Mouse (Mus musculus) cerebellum, adult 11-12 months (tissue): ENCODE data around the gene Fkbp15.

Experiments used
- DNase-seq: peaks from one replicate; pipeline ENCODE4 v3.0.0; 2022

The Fkbp15 gene

DNA sequence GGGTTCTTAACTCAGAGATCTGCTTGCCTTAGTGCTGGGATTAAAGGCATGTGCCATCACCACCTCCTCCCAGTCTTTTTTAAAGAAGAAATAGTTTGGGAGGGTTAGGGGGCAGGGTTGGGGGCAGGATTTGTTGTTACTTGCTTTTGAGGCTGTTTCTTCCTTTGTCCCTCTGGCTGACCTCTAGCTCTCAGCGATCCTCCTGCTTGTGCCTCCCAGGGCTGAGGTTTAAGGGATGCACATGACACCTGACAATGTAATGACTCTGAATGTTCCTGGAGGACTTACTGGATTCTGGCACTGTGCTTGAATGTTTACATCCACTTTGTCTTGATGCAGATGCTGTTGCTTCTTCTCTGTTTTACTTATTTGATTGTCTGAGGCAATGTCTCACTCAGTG lies 12.1 kb upstream of the Fkbp15 start:
- no peak for DNase-seq

DNA sequence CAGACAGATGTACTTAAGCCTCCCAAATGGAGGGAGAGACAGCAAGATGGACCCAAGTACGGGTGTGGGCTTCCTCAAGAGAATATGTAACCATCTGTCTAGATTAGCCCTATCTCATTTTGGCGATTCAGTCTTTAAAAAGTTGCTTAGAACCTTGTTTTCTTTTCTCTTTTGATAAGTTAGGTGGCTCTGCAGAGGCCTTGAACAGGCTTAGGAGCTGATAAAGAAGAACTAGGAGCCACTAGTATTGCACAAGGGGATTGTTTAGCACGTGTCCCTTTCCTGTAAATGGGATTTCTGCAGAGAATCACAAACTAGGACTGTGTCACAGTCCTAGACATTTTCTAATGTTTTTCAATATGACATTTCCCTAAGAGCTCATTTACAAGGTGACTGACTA lies 8.7 kb upstream of the Fkbp15 start:
- DNase-seq: no peak

DNA sequence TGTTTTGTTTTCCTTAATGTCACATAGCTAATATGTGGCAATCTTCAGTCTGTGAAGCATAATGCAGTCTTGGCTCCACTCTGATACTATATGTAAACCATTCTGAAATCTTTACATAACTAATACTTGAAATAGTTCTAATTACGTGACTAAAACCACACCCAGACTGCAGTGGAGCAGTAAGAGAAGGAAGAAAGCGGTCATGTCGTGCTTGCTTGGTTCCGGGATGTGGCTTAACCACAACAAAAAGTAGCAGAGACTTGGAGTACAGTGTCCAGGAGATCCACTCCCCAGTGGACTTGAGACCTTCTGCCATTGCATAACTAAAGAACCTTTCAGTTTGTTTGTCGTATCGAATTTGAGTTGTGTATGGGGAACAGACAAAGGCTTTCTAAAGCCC lies 7.2 kb upstream of the Fkbp15 start:
- DNase-seq: no peak

DNA sequence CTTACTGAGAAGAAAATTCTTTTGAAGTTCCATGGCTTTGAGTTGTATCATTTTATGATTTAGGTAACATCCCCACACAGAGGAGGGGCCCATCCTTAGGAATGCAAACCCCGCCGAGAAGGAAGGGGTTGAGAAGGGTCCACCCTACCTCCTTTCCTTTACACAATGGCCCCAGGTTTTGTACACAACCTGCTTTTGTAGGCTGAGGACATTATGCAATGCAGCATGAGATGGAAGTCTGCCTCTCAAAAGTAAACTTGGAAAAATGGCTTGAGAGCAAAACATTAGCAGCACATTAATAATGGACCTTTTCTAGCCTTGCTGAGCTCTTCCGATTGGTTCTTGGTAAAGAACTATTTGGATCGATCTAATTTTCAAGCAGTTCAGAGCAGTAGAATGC lies 5.9 kb upstream of the Fkbp15 start:
- no peak for DNase-seq

DNA sequence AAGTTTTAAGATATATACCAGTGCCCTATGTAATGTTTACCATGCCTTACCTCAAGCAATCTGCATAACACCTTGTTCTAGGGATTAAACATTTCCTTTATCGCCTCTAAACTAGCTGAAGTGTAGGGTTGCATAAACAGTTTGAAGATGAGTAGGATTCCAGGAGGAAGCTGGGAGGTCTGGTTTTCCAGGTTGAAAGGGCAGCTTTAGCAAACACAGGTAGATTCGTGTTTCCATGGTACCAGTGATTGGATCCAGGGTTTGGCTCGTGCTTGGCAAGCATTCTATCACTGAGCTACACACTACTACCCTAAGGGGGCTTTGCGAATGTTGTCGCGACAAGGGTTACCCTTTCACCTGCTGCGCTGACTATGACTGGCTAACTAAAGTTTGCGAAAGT lies 4.0 kb upstream of the Fkbp15 start:
- no peak for DNase-seq

DNA sequence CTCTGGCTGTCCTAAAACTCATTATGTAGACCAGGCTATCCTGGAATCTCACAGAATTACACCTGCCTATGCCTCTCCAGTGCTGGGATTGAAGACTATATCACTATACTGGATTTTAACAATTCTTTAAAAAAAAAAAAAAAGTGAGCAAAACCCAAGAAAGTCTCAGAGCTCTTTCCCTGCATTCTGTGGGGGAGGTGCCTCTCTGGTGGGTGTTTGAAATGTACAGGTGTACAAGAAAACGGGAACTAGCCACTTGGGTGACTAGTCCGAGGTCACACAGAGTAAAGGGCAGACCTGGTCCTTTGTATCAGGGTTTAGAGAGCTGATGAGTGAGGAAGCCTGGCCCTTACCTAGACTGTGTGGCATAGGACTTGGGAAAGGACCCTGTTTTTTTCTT lies 2.1 kb upstream of the Fkbp15 start:
- DNase-seq: no peak

DNA sequence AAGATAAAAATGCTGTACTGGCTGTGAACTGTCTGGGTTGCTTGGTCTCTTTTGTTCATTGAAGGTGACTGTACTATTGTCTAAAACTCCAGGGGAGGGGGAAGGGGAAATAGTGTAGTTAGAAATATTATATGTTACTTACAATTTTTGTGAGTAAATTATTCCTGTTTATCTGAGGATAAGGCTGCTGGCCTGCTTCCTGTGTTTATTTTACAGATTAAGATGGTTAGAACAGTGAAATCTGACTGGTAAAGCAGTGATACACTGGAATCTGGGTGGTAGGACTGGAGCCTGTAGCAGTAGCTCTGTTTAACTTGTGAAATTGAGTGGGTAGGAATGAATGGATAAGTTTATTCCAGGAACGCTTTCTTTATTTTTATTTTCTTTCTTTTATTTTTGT lies 1.6 kb upstream of the Fkbp15 start:
- no peak for DNase-seq

DNA sequence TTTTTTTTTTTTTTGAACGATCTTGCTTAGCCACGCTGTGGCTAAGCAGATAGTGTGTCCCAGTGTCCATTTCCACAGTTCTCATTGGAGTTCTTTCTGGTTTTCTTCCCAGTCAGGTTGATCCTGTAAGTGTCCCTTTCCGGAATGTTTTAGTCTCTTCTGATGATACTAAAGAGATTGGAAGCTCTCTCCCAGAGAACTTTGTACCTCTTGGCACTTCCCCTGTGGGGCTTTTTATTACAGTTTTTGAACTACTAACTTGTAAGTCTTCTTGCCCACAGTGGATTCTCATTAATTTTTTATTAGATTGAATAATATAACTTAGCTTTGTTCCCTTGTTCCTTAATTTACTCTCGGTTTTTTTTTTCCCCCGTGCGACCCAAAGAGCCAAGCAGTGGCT lies 1.2 kb upstream of the Fkbp15 start:
- no peak for DNase-seq

DNA sequence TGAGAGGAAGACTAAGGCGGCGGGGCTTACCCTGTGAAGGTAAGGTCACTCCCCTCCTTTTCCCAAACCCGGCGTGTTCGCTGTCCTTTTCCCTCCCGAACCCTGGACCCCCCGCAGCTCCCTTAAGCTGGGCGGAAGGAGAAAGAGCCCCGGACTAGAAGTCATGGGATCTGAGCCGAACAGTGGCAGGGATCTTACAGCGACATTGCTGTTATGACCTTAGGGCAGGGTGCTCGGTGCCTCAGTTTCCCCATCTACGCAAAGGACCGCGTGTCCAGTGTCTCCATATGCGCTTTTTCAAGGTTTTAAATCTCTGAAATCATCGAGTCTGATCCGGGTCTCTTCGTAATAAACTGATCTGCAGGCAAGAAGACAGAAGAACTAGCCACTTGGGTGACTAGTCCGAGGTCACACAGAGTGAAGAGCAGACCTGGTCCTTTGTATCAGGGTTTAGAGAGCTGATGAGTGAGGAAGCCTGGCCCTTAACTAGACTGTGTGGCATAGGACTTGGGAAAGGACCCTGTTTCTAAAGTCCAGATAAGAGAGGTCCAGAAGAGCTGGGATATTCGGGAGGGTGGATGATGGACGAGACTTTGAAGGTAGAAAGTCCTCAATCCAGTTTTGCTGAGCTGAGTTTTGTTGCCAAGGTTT lies 582 bp upstream of the Fkbp15 start:
- no peak for DNase-seq

DNA sequence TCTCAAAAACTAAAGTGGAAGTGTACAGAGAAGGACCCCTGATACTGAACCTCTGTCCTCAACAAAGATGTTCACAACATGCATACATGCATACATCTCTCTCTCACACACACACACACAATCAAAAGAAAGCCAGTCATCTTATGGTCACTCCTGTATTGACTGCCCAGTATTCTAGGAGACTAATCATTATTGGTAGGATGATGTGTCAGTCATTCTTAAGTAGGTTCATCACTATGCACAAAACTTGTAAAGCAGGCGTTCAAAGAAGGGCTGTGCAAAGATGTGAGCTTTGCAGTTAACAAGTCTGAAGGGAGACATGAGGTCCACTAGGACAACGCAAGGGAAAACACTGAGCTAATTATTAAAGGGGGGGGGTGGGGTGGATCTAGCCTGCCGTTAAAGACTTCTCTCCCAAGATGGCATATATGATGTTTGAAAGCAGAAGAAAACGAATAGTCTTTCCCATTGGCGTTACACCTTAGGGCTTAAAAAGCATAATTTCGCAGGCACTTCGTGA lies 1.0 kb downstream of the Fkbp15 start:
- no peak for DNase-seq

DNA sequence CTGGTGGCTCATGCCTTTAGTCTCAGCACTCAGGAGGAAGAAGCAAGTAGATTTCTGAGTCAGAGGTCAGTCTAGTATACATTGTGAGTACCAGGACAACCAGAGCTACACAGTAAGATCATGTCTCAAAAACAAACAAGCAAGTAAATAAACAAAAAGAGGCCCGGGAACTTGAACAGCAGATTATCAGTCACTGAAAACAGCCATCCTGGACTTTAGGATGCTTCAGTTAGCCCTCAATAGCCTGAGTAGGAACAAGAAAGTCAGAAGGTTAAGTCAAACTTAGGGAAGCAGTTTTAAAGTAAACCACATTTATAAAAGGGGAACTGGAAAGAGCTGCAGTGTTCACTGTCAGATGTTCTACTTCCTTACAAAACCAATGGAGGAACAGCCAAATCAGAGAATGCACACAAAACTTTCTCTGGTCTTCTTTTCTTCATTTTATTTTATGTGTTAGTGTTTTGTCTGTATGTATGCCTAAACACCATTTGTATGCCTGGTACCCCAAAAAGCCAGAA lies 2.7 kb downstream of the Fkbp15 start:
- DNase-seq: no peak

DNA sequence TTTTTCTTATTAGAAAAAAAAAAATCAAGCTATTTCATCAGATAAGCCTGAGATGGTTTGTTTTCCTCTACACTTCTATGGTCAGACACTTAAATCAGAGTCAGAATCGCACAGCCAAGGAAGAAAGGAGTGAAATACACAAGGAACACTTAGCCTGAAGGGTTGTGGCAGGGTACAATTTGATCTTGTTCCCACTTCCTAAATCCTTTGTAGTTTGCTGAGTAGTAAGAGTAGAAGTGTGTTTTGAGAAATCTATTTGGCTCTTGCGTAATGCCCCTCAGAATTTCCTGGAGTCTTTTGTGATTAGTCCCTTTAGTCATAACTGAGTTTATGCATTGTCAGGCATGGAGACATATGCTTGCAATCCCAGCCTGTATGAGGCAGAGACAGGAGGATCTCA lies 11.0 kb downstream of the Fkbp15 start:
- DNase-seq: no peak

DNA sequence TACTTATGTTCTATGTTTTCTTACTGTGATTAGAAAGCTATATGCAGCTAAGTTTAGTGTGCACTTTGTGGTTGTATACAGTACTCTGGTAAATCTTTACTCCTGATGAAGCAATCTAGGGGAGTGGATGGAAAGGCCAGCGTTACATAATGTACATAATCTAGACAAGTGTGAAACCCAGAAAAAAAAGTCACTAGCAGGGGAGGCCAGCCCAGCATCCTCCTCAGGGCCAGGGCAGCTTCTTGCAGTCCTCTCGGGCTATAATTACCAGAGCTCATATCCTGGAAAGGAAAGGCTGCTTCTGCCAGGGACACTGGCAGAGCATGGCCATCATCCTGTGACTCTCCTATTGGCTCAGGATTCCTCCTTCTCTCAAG lies 12.0 kb downstream of the Fkbp15 start:
- DNase-seq: no peak

DNA sequence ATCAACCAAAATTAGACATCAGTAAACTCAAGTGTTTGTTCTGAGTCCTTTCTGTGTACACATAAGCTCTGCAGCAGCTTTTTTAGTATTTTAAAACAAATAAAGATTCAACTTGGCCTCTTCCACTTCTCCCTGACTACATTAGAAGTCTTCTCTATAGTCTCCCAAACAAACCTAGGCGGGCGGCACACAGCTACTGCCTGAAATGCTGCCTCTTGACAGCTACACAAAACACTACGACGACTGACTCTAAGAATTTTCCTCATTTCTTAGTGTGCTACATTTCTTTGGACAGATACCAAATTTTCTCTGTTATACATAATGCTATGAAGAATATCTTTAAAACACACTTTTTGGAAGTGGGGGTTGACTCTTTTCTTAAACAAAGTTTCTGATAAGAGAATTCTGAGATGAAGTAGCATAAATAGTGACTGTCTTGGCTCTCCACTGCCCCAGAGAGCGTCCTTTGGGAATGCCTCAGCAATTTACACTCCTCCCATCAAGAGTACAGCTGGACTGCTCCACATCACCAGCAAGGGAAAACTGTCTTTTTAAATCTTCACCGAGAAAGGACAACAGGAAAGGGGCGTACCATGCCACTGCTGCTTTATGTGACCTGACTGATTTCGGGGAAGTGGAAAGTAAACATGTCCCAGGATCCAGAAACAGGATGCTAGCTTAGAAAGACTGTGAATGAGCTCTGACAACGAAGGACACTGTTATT lies 12.6 kb downstream of the Fkbp15 start:
- DNase-seq: no peak

DNA sequence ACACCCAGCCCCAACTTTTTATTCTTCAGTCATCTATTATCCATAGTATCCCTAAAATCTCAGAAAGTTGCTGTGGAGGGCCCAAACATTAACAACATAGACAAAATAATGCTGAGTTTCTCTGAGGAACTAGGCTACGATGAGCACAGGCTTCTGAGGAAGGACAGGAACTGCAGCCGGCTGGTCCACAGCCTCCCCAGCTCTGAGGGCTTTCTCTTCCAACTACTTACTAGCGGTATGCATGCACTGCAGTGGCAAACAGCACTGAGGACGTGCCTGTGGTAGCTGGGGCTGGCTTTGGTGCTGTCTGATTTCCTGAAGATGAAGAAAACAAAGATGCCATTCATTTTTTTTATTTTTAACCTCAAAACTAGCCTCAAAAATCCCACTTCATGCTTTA lies 14.5 kb downstream of the Fkbp15 start:
- DNase-seq: no peak

DNA sequence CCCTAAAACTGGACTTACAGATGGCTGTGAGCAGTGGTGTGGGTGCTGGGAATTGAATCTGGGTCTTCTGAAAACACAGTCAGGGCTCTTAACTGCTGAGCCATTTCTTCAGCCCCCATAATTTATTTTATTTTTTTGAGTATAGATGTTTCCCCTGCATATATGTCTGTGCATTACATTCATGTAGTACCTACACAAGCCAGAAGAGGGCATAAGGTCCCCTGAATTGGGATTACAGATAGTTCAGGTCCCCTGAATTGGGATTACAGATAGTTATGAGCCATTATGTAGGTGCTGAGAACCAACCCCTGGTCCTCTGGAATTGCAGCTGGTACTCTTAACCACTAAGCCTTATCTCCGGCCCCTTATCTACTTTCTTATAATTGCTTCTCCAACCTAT lies 16.3 kb downstream of the Fkbp15 start:
- no peak for DNase-seq

DNA sequence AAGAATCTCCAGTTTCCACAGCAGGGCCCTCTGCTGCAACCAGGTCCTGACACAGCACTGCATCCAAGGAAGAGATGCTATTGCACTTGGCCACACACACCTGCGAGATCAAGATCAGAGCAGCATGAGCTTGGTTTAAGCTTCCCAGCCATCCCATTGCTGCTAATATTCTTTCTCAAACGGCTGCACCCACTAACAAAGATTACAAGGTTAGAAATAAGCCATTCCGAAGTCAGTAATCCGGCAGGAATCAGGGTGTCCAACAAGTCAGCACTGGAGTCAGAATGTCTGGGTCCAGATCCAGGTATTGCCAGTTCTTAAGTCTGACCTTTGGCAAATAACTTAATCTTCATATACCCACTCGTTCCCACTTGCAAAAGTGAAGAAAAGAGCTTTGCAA lies 21.8 kb downstream of the Fkbp15 start:
- DNase-seq: no peak

DNA sequence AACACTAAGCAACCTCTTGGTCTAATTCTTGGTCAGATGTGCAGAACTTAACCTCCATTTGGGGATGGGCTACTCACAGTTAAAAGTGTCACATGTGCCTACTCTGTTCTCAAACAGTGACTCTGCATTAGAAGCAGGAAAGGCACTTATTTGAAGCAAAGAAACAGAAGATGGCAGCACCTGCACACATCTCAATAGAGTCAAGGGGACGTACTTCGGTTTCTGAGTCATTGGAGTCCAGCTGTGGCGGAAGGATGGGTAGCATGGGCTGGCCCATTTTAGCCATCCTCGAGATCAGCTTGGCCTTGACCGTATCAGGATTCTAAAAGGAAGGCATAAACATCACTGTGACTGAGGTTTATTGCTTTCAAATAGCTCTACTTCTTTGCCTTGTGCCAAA lies 28.4 kb downstream of the Fkbp15 start:
- no peak for DNase-seq

DNA sequence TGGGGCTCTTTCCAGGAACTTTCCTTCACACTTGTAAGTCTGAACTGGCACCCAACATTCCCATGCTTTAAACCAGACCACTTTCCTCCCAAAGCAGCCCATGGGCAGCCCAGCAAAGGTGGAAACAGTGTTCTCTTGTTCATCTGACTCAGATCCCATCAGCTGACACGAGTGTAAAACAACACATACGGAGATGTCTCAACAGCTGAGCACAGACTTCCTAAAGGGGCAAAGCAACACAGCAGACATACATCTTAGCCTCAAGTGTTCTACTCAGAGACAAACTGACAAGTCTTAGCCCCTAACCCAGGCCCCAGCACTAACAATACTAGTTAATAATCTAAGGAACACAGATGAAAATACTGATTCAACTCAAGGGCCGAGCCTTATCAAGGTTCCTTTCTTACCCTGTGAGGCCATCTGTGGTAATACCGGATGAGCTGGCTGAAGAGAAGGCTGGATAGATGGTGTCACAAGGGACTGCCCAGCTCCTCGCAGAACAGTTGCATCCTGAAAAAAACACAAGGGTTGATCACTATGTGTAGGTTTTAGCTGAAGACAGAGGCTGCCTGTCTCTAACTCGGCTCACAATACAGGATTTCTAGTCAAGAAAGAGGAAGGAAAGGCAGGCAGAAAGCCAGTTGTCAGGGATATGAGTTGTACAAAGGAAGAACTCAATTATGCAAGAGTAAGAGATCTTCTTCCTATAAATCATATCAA lies 31.2 kb downstream of the Fkbp15 start:
- no peak for DNase-seq

DNA sequence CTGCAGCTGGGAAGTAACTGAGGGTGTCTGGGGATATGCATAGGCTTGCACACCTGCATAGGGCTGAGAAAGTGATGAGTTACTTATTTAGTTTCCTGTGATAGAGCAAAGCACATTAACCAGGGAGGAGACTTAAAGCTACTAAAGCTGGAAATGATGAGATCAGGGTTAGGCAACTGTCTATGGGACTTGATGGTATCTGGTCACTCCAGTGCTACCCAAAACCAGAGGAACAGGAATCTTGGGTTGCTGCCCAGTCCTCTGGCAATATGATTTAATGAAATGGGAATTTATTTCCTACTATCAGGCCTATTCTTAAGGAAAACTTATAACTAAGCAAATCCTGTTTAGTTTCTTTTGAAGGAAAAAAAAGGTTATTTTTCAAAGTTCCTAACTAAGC lies 34.2 kb downstream of the Fkbp15 start:
- DNase-seq: no peak

DNA sequence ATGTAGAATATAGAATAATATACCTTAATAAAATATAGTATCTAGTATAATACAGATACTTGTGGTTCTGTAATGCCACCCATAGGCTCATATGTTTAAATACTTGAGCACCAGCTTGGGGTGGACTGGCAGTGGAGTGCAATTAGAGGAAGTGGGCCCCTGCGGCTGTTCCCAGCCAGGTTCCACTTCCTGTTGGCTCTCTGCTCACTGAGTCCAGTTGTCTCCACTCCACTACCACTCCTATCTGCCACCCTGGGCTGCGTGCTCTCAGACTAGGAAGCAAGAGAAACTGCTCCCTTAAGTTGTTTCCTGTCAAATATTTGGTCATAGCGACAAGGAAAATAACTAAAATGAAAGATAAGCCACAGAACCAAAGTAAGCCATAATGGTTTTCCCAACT lies 37.7 kb downstream of the Fkbp15 start:
- DNase-seq: no peak

DNA sequence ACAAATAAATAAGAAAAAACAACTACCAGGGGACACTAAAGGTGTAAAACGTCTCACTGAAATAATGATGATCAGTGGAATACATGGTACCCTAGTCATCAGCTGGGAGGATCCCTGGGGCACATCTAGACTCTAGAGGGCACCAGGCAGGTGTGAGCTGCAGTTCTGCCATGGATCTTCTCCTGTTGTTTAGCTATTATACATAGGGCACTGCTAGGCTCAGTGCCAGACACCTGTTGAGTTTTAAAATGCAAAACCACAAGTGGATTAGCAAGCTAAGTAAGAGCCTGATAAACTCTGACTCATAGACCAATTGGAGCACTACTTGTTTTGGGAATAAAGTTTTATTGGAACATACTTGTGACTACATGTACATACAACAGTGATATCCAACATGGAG lies 42.1 kb downstream of the Fkbp15 start:
- no peak for DNase-seq

DNA sequence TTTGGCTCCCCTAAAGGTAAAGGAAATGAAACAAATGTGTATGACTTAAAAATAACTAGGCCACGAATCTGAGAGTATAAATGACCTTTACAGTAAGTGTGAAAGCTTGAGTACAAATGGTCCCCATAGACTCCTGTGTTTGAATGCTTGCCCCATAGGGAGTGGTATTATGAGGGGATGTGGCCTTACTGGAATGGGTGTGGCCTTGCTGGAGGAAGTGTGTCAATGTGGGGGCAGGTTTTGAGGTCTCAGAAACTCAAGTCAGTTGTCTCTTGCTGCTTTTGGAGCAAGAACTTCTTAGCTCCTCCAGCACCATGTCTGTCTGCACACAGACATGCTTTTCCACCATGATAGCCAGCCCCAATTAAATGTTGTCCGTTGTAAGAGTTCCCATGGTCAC lies 43.9 kb downstream of the Fkbp15 start:
- DNase-seq: no peak

DNA sequence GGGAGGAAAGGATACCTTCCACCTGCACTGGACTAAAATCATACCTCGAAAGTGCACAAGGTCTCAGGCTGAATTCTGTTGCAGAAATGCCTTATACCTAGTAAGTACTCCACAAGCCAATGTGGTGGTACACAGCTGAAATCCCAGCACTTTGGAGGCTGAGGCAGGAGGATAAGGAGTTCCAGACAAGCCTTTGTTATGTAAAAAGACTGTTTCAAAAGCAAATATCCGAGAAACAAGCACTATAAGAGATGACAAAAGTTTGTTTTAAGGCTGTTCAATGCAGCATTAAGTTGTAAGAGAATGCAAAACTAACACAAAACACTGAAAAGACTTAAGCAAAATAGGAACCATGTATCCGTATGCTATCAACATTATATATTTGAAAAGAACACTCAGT lies 45.8 kb downstream of the Fkbp15 start:
- no peak for DNase-seq
